ENCODE assay signal across 8 mouse cellular contexts in the genomic region with DNA sequence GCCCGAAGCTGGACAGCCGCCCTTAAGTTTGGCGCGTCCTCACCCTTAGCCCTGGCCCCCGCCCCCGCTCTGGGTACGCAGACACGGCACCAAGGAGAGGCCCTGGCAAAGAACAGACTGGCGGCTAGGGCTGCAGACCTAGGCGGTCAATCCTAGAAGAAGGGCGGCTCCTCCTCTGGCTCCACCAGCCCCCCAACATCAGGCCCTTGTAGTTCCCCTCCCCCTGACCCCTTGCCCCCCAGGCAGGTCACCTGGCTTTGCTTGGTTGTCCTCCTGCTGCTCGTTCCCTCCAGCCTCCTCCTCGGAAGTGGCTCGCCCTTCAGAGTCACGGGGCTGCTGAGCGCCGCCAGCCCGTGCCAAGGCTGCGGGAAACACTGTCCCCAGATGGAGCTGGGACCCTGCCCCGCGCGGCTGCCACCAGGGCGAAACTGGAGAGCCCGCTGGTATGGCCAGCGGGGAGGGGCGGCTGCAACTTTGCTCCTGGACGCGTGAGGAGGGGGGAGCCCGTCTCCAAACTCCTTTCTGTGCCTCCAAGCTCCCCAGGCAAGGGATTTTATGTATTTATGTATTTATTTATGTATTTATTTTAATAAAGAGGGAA. TPM values are rescaled to one million over a fixed set of nuclear protein-coding genes. Genes with fewer than 3 reads are reported as not detected.
A peak's percentile ranks its signal among the peaks of the same experiment; 100 is the strongest.
DNase-seq lines count a peak whose midpoint lies in the region; ATAC-seq and TF ChIP-seq lines count a peak whose summit lies in the region.

No protein-coding gene starts in this region.

- 0 out of 4 replicates have a peak, but pooled peaks cover 0 to 2% of the 10 kb centered on the region in 2 experiments for H3K4me1 ChIP-seq in ES-E14 (ENCODE audit: control insufficient read depth in 2 of 2, insufficient read depth in 2 of 2, low read length in 2 of 2, poor library complexity in 1 of 2)
- H3K4me1 ChIP-seq in forebrain, embryonic 14.5 days (ENCODE audit: control insufficient read depth, insufficient read depth, low read length), result no peaks in the 10 kb centered on the region
- H3K4me1 ChIP-seq in hindbrain, embryonic 10.5 days (replicated peaks), result no peaks in the 10 kb centered on the region; the same call in 1 of the 2 replicates
- no peaks in the 10 kb centered on the region for H3K4me1 ChIP-seq in limb, embryonic 14.5 days (ENCODE audit: control insufficient read depth, insufficient read depth, low read length)
- H3K4me1 ChIP-seq in midbrain, embryonic 15.5 days, result no peaks in the 10 kb centered on the region

- TF ChIP-seq POLR2A in brain, embryonic 14.5 days (IDR thresholded peaks at IDR 0.05; ENCODE audit: borderline replicate concordance, extremely low read depth, insufficient read depth, insufficient read length, poor library complexity, severe bottlenecking), result no peak
- TF ChIP-seq POLR2A in limb, embryonic 14.5 days (IDR thresholded peaks at IDR 0.05; ENCODE audit: borderline replicate concordance, extremely low read depth, insufficient read depth, insufficient read length), result no peak

- no peak for DNase-seq in ES-E14 (ENCODE audit: low read depth, low spot score)
- peak; percentile 35 for DNase-seq in brain, embryonic 14.5 days (ENCODE audit: low read depth)
- DNase-seq in forebrain, embryonic 14.5 days (ENCODE audit: low spot score), result peak; percentile 27
- peak; percentile 18 for DNase-seq in hindbrain, embryonic 10.5 days (ENCODE audit: low spot score)
- no peak for DNase-seq in limb, embryonic 14.5 days (ENCODE audit: low spot score)
- peak; percentile 7 for DNase-seq in urinary bladder, postnatal 14 days (ENCODE audit: low spot score)
- no peak for DNase-seq in spleen, postnatal 14 days (ENCODE audit: low spot score in 2 of 2)

- 20% methylated on average over 22 of the region's 29 CpGs for WGBS in forebrain, embryonic 14.5 days
- WGBS in hindbrain, embryonic 10.5 days, result 18% methylated on average over 29 of the region's 29 CpGs
- 29% methylated on average over 25 of the region's 29 CpGs for WGBS in limb, embryonic 14.5 days
- WGBS in midbrain, embryonic 15.5 days, result 29% methylated on average over 28 of the region's 29 CpGs

- H3K27ac ChIP-seq in ES-E14 (ENCODE audit: insufficient read depth, low read depth, low read length, poor library complexity, severe bottlenecking), result no peak overlapping the region
- H3K27ac ChIP-seq in forebrain, embryonic 14.5 days (ENCODE audit: low read depth, low read length), result no peak overlapping the region
- peak overlapping the region; percentile 47; the same call in 1 of the 2 replicates for H3K27ac ChIP-seq in hindbrain, embryonic 10.5 days
- no peak overlapping the region for H3K27ac ChIP-seq in limb, embryonic 14.5 days (replicated peaks; ENCODE audit: low read depth, low read length)
- H3K27ac ChIP-seq in midbrain, embryonic 15.5 days, result no peak overlapping the region

- H3K36me3 ChIP-seq in ES-E14 (ENCODE audit: control insufficient read depth, insufficient read depth, low read length, poor library complexity, severe bottlenecking), result no peaks in the 10 kb centered on the region
- H3K36me3 ChIP-seq in forebrain, embryonic 14.5 days (ENCODE audit: control insufficient read depth, insufficient read depth, low read length), result no peaks in the 10 kb centered on the region
- no peaks in the 10 kb centered on the region for H3K36me3 ChIP-seq in hindbrain, embryonic 10.5 days
- H3K36me3 ChIP-seq in limb, embryonic 14.5 days (ENCODE audit: control insufficient read depth, insufficient read depth, low read length), result no peaks in the 10 kb centered on the region
- no peaks in the 10 kb centered on the region for H3K36me3 ChIP-seq in midbrain, embryonic 15.5 days (replicated peaks)

- H3K9ac ChIP-seq in ES-E14 (ENCODE audit: insufficient read depth, low read depth, low read length, poor library complexity, severe bottlenecking), result no peak overlapping the region
- peak overlapping the region; percentile 53 for H3K9ac ChIP-seq in forebrain, embryonic 14.5 days (ENCODE audit: low read length)
- H3K9ac ChIP-seq in limb, embryonic 14.5 days (ENCODE audit: low read depth, low read length, severe bottlenecking), result peak overlapping the region; percentile 51
- H3K9ac ChIP-seq in midbrain, embryonic 15.5 days, result peak overlapping the region; percentile 48

- no peaks in the 10 kb centered on the region for H3K27me3 ChIP-seq in forebrain, embryonic 14.5 days (replicated peaks; ENCODE audit: control insufficient read depth, insufficient read depth, low read length)
- peaks cover 10% of the 10 kb centered on the region for H3K27me3 ChIP-seq in hindbrain, embryonic 10.5 days (ENCODE audit: insufficient read depth, poor library complexity, severe bottlenecking)
- H3K27me3 ChIP-seq in limb, embryonic 14.5 days (ENCODE audit: control insufficient read depth, insufficient read depth, low read length), result no peaks in the 10 kb centered on the region
- no peaks in the 10 kb centered on the region for H3K27me3 ChIP-seq in midbrain, embryonic 15.5 days (replicated peaks)

- peak; percentile 84 for ATAC-seq in forebrain, embryonic 14.5 days
- ATAC-seq in limb, embryonic 14.5 days (ENCODE audit: low FRiP score, low read depth), result no peak
- ATAC-seq in midbrain, embryonic 15.5 days (replicated peaks), result peak; percentile 91

- no peak for TF ChIP-seq CTCF in brain, embryonic 14.5 days (IDR thresholded peaks at IDR 0.05; ENCODE audit: borderline replicate concordance, extremely low read depth, insufficient read depth, insufficient read length)

- no peaks in the 10 kb centered on the region for H3K9me3 ChIP-seq in ES-E14 (ENCODE audit: control insufficient read depth, insufficient read depth, low read depth, low read length)
- no peaks in the 10 kb centered on the region for H3K9me3 ChIP-seq in forebrain, embryonic 14.5 days (replicated peaks; ENCODE audit: control insufficient read depth, low read length)
- no peaks in the 10 kb centered on the region for H3K9me3 ChIP-seq in hindbrain, embryonic 10.5 days
- H3K9me3 ChIP-seq in limb, embryonic 14.5 days (ENCODE audit: control insufficient read depth, low read length), result no peaks in the 10 kb centered on the region
- H3K9me3 ChIP-seq in midbrain, embryonic 15.5 days, result no peaks in the 10 kb centered on the region

- peak overlapping the region; percentile 48 to 69 for H3K4me3 ChIP-seq in ES-E14 (ENCODE audit: insufficient read depth in 1 of 2, low read depth in 1 of 2, low read length in 2 of 2, poor library complexity in 1 of 2, severe bottlenecking in 1 of 2)
- peak overlapping the region; percentile 34 for H3K4me3 ChIP-seq in forebrain, embryonic 14.5 days (ENCODE audit: low read depth, low read length)
- H3K4me3 ChIP-seq in hindbrain, embryonic 10.5 days, result peak overlapping the region; percentile 58
- H3K4me3 ChIP-seq in limb, embryonic 14.5 days (replicated peaks; ENCODE audit: low read length), result peak overlapping the region; percentile 41
- peak overlapping the region; percentile 47 for H3K4me3 ChIP-seq in midbrain, embryonic 15.5 days

- peak overlapping the region; percentile 70 for H3K4me2 ChIP-seq in forebrain, embryonic 14.5 days (ENCODE audit: low read length)
- H3K4me2 ChIP-seq in limb, embryonic 14.5 days (replicated peaks; ENCODE audit: low read depth, low read length, severe bottlenecking), result peak overlapping the region; percentile 72
- peak overlapping the region; percentile 76 for H3K4me2 ChIP-seq in midbrain, embryonic 15.5 days

- in situ Hi-C loops in ES-E14 (cut with MboI; ENCODE audit: low sequenced_read_pairs in 2 of 2, unreplicated experiment in 2 of 2), result no loop called here

TF ChIP-seq in ES-E14, 5 proteins besides CTCF, POLR2A, EP300 and RAD21:
- TF ChIP-seq HCFC1 (IDR thresholded peaks at IDR 0.05; ENCODE audit: borderline replicate concordance, insufficient read depth, low read length), result no peak
- no peak for TF ChIP-seq MAFK (IDR thresholded peaks at IDR 0.05; ENCODE audit: insufficient read depth, low read depth, low read length)
- no peak for TF ChIP-seq ZC3H11A (IDR thresholded peaks at IDR 0.05; ENCODE audit: borderline replicate concordance, low read depth, low read length)
- no peak for TF ChIP-seq CHD2 (IDR thresholded peaks at IDR 0.05; ENCODE audit: low read depth, low read length)
- no peak for TF ChIP-seq ZNF384 (IDR thresholded peaks at IDR 0.05; ENCODE audit: low read depth, low read length)

RNA-seq across cellular contexts. Expression of gene Arhgef6, which starts 12.6 kb away (rescaled TPM):
- total RNA-seq in ES-E14 (2012; rRNA removed), result 0.69 and 1.7 TPM in 2 replicates
- polyA plus RNA-seq in brain, embryonic 14.5 days (2012; rRNA removed), result 10.3 and 12.6 TPM in 2 replicates
- polyA plus RNA-seq in forebrain, embryonic 14.5 days (2014; fragmentation: Nextera tagmentation; extraction: Ambion mirVana), result 6.1 and 7.1 TPM in 2 replicates
- 4.1 and 4.2 TPM in 2 replicates for polyA plus RNA-seq in hindbrain, embryonic 10.5 days (2016; fragmentation: Nextera tagmentation; extraction: Ambion mirVana)
- 16.8 and 17.0 TPM in 2 replicates for polyA plus RNA-seq in limb, embryonic 14.5 days (2012; rRNA removed)
- 13.4 and 14.9 TPM in 2 replicates for polyA plus RNA-seq in limb, embryonic 14.5 days (2014; fragmentation: Nextera tagmentation; extraction: Ambion mirVana)
- 5.6 and 6.5 TPM in 2 replicates for polyA plus RNA-seq in midbrain, embryonic 15.5 days (2015; fragmentation: Nextera tagmentation; extraction: Ambion mirVana)

Comparison
In these comparisons a context has a peak if more than half of its experiments do, and no peak if none do; other contexts are left out.
1. DNase-seq: peak in brain, embryonic 14.5 days (single experiment), forebrain, embryonic 14.5 days (single experiment), hindbrain, embryonic 10.5 days (single experiment) and urinary bladder, postnatal 14 days (single experiment); none in ES-E14 (single experiment), limb, embryonic 14.5 days (single experiment) and spleen, postnatal 14 days (0 of 2).
2. Peak in every context shown above with its lines, with median percentiles within 50 percentile points of each other: H3K4me3 ChIP-seq and H3K4me2 ChIP-seq.